Mouse (Mus musculus) heart, adult 18-20 months (tissue): ENCODE measurements around the gene Use1. TPM values are rescaled to one million over a fixed set of nuclear protein-coding genes. Genes with fewer than 3 reads are reported as not detected.

Source experiments
- DNase-seq, 2 experiments: peaks; one replicate each; pipeline ENCODE4 v3.0.0; 2021 to 2022; ENCODE audit warnings: mixed read lengths in 1 of 2
- total RNA-seq, 2 experiments: library from RNA; stranded (reverse); gene quantifications; 2 replicates each; pipeline ENCODE4 v1.2.3; 2021

The Use1 gene
- total RNA-seq, 2 experiments from 2014 or later: 163 to 174 TPM

GRCm38 (mm10) chr8:71376423-71377030 is 9.9 kb downstream of the Use1 start:
- no peak for DNase-seq

- no peak for DNase-seq
These were observed 12.4 kb downstream of the Use1 start for GRCm38 (mm10) chr8:71379008-71379407.

GRCm38 (mm10) chr8:71379512-71380075 is 12.9 kb downstream of the Use1 start:
- no peak for DNase-seq

- peak in 1 of 2 experiments; percentile 64 for DNase-seq
These were observed 13.8 kb downstream of the Use1 start for GRCm38 (mm10) chr8:71380178-71381171.

- DNase-seq: peak; percentile 80 to 85
These were observed 14.8 kb downstream of the Use1 start, which contains the start of gene Nr2f6 for GRCm38 (mm10) chr8:71381421-71381970. Gene Nr2f6, minus strand, starts transcription at chr8:71381960.

GRCm38 (mm10) chr8:71381971-71382961 is 15.6 kb downstream of the Use1 start:
- peak; percentile 61 to 92 for DNase-seq

- no peak for DNase-seq
These were observed 16.7 kb downstream of the Use1 start for GRCm38 (mm10) chr8:71383396-71383795.

GRCm38 (mm10) chr8:71383860-71384259 is 17.2 kb downstream of the Use1 start:
- no peak for DNase-seq

GRCm38 (mm10) chr8:71385212-71385835 is 18.7 kb downstream of the Use1 start:
- DNase-seq: no peak

- DNase-seq: peak in 1 of 2 experiments; percentile 63
These were observed 21.6 kb downstream of the Use1 start for GRCm38 (mm10) chr8:71388267-71388666.

- DNase-seq: peak in 1 of 2 experiments; percentile 0
These were observed 25.0 kb downstream of the Use1 start for GRCm38 (mm10) chr8:71391696-71392095.

- no peak for DNase-seq
These were observed 25.7 kb downstream of the Use1 start for GRCm38 (mm10) chr8:71392391-71392790.

GRCm38 (mm10) chr8:71392871-71393270 is 26.2 kb downstream of the Use1 start:
- DNase-seq: peak; percentile 3 to 12

GRCm38 (mm10) chr8:71394481-71394880 is 27.8 kb downstream of the Use1 start:
- peak; percentile 3 to 8 for DNase-seq

- peak; percentile 10 to 29 for DNase-seq
These were observed 28.4 kb downstream of the Use1 start for GRCm38 (mm10) chr8:71395071-71395470.

- peak; percentile 64 to 86 for DNase-seq
These were observed 29.0 kb downstream of the Use1 start, which contains the start of gene Ushbp1 for GRCm38 (mm10) chr8:71395629-71396028. Gene Ushbp1, minus strand, starts transcription at chr8:71395802.

GRCm38 (mm10) chr8:71396639-71397305 is 30.1 kb downstream of the Use1 start, which contains the start of gene Babam1:
Gene Babam1, plus strand, starts transcription at chr8:71396861.
- peak; percentile 94 to 98 for DNase-seq

GRCm38 (mm10) chr8:71397701-71398100 is 31.1 kb downstream of the Use1 start:
- no peak for DNase-seq

- DNase-seq: no peak
These were observed 34.2 kb downstream of the Use1 start for GRCm38 (mm10) chr8:71400826-71401225.

- DNase-seq: no peak
These were observed 34.8 kb downstream of the Use1 start for GRCm38 (mm10) chr8:71401454-71401853.
